Mouse (Mus musculus) left cerebral cortex, adult 8-10 months (tissue): ENCODE measurements at regions not wholly inside any gene's neighbourhood (a gene's known extent, or its start where the extent isn't known, plus 50 kb on each side); places are given as distances from the start of the nearest gene placed in this dataset.
"Not testable (repeated sequence)": the region's sequence is repeated elsewhere in the genome, so short reads cannot be mapped to it uniquely, and the experiment has no call there.

ENCODE experiments used
- DNase-seq, 2 experiments: peaks; one replicate each; pipeline ENCODE4 v3.0.0; 2022; ENCODE audit warnings: low spot score in 2 of 2

- DNase-seq = no peak
Observed at GRCm38 (mm10) chr9:5424236-5424635, 79.0 kb downstream of the Casp12 start.

GRCm38 (mm10) chr9:5448180-5448579, 103.0 kb downstream of the Casp12 start:
- DNase-seq = no peak

GRCm38 (mm10) chr9:5456606-5457005, 111.4 kb downstream of the Casp12 start:
- no peak for DNase-seq

GRCm38 (mm10) chr9:5472012-5472411, 126.8 kb downstream of the Casp12 start:
- peak in 1 of 2 experiments; percentile 40 for DNase-seq

GRCm38 (mm10) chr9:5474271-5474670, 129.0 kb downstream of the Casp12 start:
- no peak for DNase-seq

GRCm38 (mm10) chr9:5485258-5485657, 140.0 kb downstream of the Casp12 start:
- DNase-seq = no peak

- peak in 1 of 2 experiments; percentile 31 for DNase-seq
Observed at GRCm38 (mm10) chr9:5496837-5497236, 151.6 kb downstream of the Casp12 start.

- no peak for DNase-seq
Observed at GRCm38 (mm10) chr9:5498306-5498705, 153.1 kb downstream of the Casp12 start.

- DNase-seq = no peak
Observed at GRCm38 (mm10) chr9:5525762-5526360, 180.6 kb downstream of the Casp12 start.

GRCm38 (mm10) chr9:5542604-5543003, 197.4 kb downstream of the Casp12 start:
- no peak for DNase-seq

GRCm38 (mm10) chr9:5575072-5575471, 229.8 kb downstream of the Casp12 start:
- DNase-seq = no peak

- DNase-seq = not testable (repeated sequence)
Observed at GRCm38 (mm10) chr9:5578168-5578567, 232.9 kb downstream of the Casp12 start.

- DNase-seq = no peak
Observed at GRCm38 (mm10) chr9:5595891-5596635, 250.8 kb downstream of the Casp12 start.

GRCm38 (mm10) chr9:5604019-5604418, 258.8 kb downstream of the Casp12 start:
- DNase-seq = no peak

- no peak for DNase-seq
Observed at GRCm38 (mm10) chr9:5605015-5605414, 259.8 kb downstream of the Casp12 start.

- DNase-seq = no peak
Observed at GRCm38 (mm10) chr9:5616725-5617124, 271.5 kb downstream of the Casp12 start.

GRCm38 (mm10) chr9:5623396-5623795, 278.2 kb downstream of the Casp12 start:
- no peak for DNase-seq

GRCm38 (mm10) chr9:5627521-5627920, 282.3 kb downstream of the Casp12 start:
- DNase-seq = no peak

- DNase-seq = no peak
Observed at GRCm38 (mm10) chr9:5634461-5634953, 289.3 kb downstream of the Casp12 start.

GRCm38 (mm10) chr9:5634969-5635368, 289.7 kb downstream of the Casp12 start:
- DNase-seq = no peak

- no peak for DNase-seq
Observed at GRCm38 (mm10) chr9:5663886-5664285, 318.7 kb downstream of the Casp12 start.

GRCm38 (mm10) chr9:5673551-5673950, 328.3 kb downstream of the Casp12 start:
- no peak for DNase-seq

- no peak for DNase-seq
Observed at GRCm38 (mm10) chr9:5708482-5708881, 363.3 kb downstream of the Casp12 start.
